Mouse (Mus musculus): ENCODE measurements around the gene Tgm4.
A peak's percentile ranks its signal among the peaks of the same experiment; 100 is the strongest.

The Tgm4 gene

GRCm38 (mm10) chr9:123107186-123107585 lies 72.7 kb downstream of the Tgm4 start:
- no peak for DNase-seq (ENCODE audit: low spot score in 2 of 2)

GRCm38 (mm10) chr9:123109188-123109587 lies 74.7 kb downstream of the Tgm4 start:
- DNase-seq (ENCODE audit: low spot score in 2 of 2), result no peak

DNA sequence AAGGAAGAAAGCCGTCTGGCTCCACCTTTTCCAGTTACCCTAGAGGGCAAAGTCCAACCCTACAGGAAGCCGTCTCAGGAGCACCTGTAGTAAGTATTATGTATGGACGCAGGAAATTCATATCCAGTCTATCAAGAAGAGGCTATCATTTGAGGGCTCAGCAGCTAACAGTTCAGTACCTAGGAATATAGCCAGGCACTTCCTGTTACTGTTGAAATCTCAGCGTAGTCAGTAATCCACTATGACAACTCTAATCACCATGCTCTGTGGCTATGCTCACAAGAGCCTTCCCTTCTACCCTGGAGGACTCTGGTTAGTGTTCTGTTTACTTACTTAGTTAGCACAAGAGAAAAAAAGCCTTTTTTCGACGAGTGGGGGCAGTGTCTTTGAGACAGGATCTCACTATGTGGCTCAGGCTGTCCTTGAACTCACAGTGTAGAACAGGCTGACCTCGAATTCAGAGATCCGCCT lies 77.3 kb downstream of the Tgm4 start:
- no peak for DNase-seq (ENCODE audit: low spot score in 2 of 2)

DNA sequence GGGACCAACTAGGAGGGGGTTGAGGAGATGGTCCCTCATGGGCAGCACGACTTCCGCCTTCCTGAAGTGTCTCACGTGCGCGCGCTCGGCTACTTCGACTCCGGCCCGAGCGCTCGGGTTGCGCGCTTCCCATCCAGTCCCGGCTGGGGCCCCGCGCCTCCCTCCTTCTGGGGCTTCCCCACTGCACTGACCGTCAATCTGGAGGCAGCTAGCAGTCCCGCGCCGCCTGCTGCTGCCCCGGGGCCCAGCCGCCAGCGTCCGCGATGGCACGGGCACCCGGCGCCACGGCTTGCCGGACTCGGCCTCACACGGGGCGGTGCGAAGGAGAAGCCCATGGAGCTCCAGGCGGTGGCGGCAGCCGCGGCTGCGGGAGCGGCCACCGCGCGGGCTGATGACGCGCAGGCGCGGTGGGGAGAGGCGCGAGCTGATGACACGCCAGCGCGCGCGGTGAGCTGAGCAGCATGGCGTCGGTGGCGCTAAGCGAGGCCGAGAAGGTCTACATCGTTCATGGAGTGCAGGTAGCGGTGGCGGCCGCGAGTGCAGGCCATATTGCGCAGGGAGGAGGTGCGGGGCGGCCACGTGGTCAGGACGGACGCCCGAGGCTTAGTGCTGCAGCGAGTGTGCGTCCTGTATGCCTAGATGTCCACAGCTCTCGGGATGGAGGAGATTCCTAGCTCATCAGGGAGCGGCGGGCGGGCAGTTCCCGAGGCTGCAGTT lies 78.4 kb downstream of the Tgm4 start, which contains the start of the genes Zdhhc3 and Exosc7:
Gene Zdhhc3 (minus strand): TSS at position 401 of the 717 bp plus-strand sequence.
Gene Exosc7 (plus strand): TSS at position 411 of the 717 bp plus-strand sequence.
- DNase-seq (ENCODE audit: low spot score in 2 of 2), result peak; percentile 83 to 89

GRCm38 (mm10) chr9:123113931-123114330 lies 79.4 kb downstream of the Tgm4 start:
- no peak for DNase-seq (ENCODE audit: low spot score in 2 of 2)

DNA sequence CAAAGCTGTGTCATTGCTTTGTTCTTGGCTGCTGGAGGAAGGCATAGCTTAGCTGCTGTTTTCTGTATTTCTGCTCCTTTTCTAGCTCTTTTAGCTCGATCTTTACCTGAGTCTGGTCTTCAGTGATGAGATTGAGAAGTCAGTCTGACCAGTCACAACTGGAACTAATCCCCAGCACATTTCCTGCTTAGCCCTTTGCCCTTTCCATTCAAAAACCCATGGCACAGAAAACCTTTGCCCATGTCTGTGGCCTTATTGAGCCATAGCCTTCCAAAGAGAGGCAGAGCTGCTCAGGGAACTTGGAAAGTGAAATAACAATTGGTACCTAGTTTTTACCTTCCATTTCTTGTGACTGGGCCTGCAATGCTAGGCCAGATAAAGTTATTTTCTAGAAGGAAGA lies 81.0 kb downstream of the Tgm4 start:
- DNase-seq (ENCODE audit: low spot score in 2 of 2), result no peak

All from right cerebral cortex, adult 2 months (tissue).